Mouse (Mus musculus) thymus, adult 2 months (tissue): ENCODE results near the gene Zfhx3. TPM values are rescaled to one million over a fixed set of nuclear protein-coding genes. Genes with fewer than 3 reads are reported as not detected.
A peak's percentile ranks its signal among the peaks of the same experiment; 100 is the strongest.

ENCODE experiments used
- DNase-seq: peaks from one replicate; pipeline ENCODE4 v3.0.0; 2021
- H3K27ac ChIP-seq: fragments of 200-500 bp; 2 replicates; pipeline ENCODE4 v1.5.1; 2012; ENCODE audit warnings: low read length, control low read depth; ENCODE audit not compliant: control insufficient read depth, insufficient read depth
- H3K27me3 ChIP-seq: fragments of 200-500 bp; 2 replicates; pipeline ENCODE4 v1.6.1; 2012; ENCODE audit warnings: mild to moderate bottlenecking, low read length, moderate library complexity, mixed read lengths; ENCODE audit not compliant: control insufficient read depth, insufficient read depth
- H3K36me3 ChIP-seq: fragments of 200-500 bp; 2 replicates; pipeline ENCODE4 v1.6.1; 2012; ENCODE audit warnings: mild to moderate bottlenecking, low read length, moderate library complexity; ENCODE audit not compliant: control insufficient read depth, insufficient read depth
- H3K4me1 ChIP-seq: fragments of 200-500 bp; replicated peaks from 2 replicates; pipeline ENCODE4 v1.6.1; 2012; ENCODE audit warnings: low read length; ENCODE audit not compliant: control insufficient read depth, insufficient read depth
- H3K4me3 ChIP-seq: fragments of 200-500 bp; 2 replicates; pipeline ENCODE4 v1.5.1; 2012; ENCODE audit warnings: mild to moderate bottlenecking, low read length, control low read depth, moderate library complexity; ENCODE audit not compliant: control insufficient read depth, insufficient read depth
- CTCF ChIP-seq: fragments of 200-500 bp; IDR thresholded peaks from 2 replicates; pipeline ENCODE4 v1.5.1; 2012; ENCODE audit warnings: mild to moderate bottlenecking, control low read depth, low read length, moderate library complexity, borderline replicate concordance; ENCODE audit not compliant: control insufficient read depth, poor library complexity, insufficient read depth; ENCODE audit errors: extremely low read depth
- POLR2A ChIP-seq: fragments of 200-500 bp; IDR thresholded peaks from 2 replicates; pipeline ENCODE4 v1.6.1; 2012; ENCODE audit warnings: mild to moderate bottlenecking, low read length, control low read depth, moderate library complexity; ENCODE audit not compliant: control insufficient read depth, poor library complexity, insufficient read depth; ENCODE audit errors: extremely low read depth
- WGBS: fragments of 180-500 bp; shearing (Covaris S2); methylation state at CpG from one replicate; pipeline ENCODE4 v1.1.7; 2018; 5-methylcytosine and 5-hydroxymethylcytosine counted together
- polyA plus RNA-seq: library from polyadenylated mRNA; depleted of rRNA; stranded (reverse); fragments of >200 nt; gene quantifications from 2 replicates; pipeline ENCODE4 v1.2.3, GENCODE M21; 2012

Zfhx3 gene
- polyA plus RNA-seq, 1 experiment: 1.1 TPM

GRCm38 (mm10) chr8:108887256-108887615 is 944.8 kb downstream of the Zfhx3 start:
- WGBS: 5% methylated on average over 14 of the region's 14 CpGs
- Histone ChIP-seq H3K36me3 (no peaks in the 10 kb centered on the region), H3K4me1 (peaks cover 61% of the 10 kb centered on the region), H3K27ac (peak overlapping the region; percentile 99), H3K4me3 (peak overlapping the region; percentile 65), H3K27me3 (no peaks in the 10 kb centered on the region)
- DNase-seq: peak; percentile 80
- TF ChIP-seq POLR2A (0 out of 2 replicates have a peak, but pooled peaks have one; percentile 29), CTCF (0 out of 2 replicates have a peak, but pooled peaks have one; percentile 17)

- Histone ChIP-seq H3K4me1 (peaks cover 62% of the 10 kb centered on the region), H3K36me3 (no peaks in the 10 kb centered on the region), H3K4me3 (no peak overlapping the region), H3K27ac (peak overlapping the region; percentile 95), H3K27me3 (no peaks in the 10 kb centered on the region)
- no peak for DNase-seq
- 0 out of 2 replicates have a peak, but pooled peaks have one; percentile 20 for TF ChIP-seq CTCF
- no peak for TF ChIP-seq POLR2A
- WGBS: 61% methylated on average over 8 of the region's 8 CpGs
Observed at GRCm38 (mm10) chr8:108887890-108888289, 945.4 kb downstream of the Zfhx3 start.

- no peak for DNase-seq
- Histone ChIP-seq H3K27me3 (no peaks in the 10 kb centered on the region), H3K36me3 (no peaks in the 10 kb centered on the region), H3K27ac (peak overlapping the region; percentile 31; the same call in 1 of the 2 replicates), H3K4me1 (peaks cover 54% of the 10 kb centered on the region), H3K4me3 (no peak overlapping the region)
- WGBS: 93% methylated on average over 4 of the region's 4 CpGs
- no peak for TF ChIP-seq CTCF
- TF ChIP-seq POLR2A: no peak
Observed at GRCm38 (mm10) chr8:108888924-108889323, 946.5 kb downstream of the Zfhx3 start.

- 98% methylated on average over 5 of the region's 5 CpGs for WGBS
- no peaks in the 10 kb centered on the region for H3K36me3 ChIP-seq
- H3K27ac ChIP-seq: peak overlapping the region; percentile 31; the same call in 1 of the 2 replicates
- TF ChIP-seq POLR2A (no peak), CTCF (no peak)
- no peak for DNase-seq
- H3K4me1 ChIP-seq: peaks cover 54% of the 10 kb centered on the region
- no peaks in the 10 kb centered on the region for H3K27me3 ChIP-seq
- no peak overlapping the region for H3K4me3 ChIP-seq
Observed at GRCm38 (mm10) chr8:108889406-108889805, 947.0 kb downstream of the Zfhx3 start.

GRCm38 (mm10) chr8:108894287-108894686 is 951.8 kb downstream of the Zfhx3 start:
- Histone ChIP-seq H3K27me3 (no peaks in the 10 kb centered on the region), H3K4me1 (peaks cover 48% of the 10 kb centered on the region), H3K4me3 (no peak overlapping the region), H3K27ac (no peak overlapping the region), H3K36me3 (no peaks in the 10 kb centered on the region)
- no peak for TF ChIP-seq CTCF
- TF ChIP-seq POLR2A: no peak
- whole genome bisulfite sequencing: 77% methylated on average over 10 of the region's 10 CpGs
- DNase-seq: no peak

GRCm38 (mm10) chr8:108896468-108897346 is 954.3 kb downstream of the Zfhx3 start:
- Histone ChIP-seq H3K4me3 (no peak overlapping the region), H3K4me1 (peaks cover 49% of the 10 kb centered on the region), H3K27ac (no peak overlapping the region), H3K36me3 (no peaks in the 10 kb centered on the region), H3K27me3 (no peaks in the 10 kb centered on the region)
- DNase-seq: peak; percentile 41
- TF ChIP-seq CTCF (no peak), POLR2A (no peak)
- 41% methylated on average over 18 of the region's 18 CpGs for WGBS
